Mouse (Mus musculus): ENCODE measurements around the gene Tmem240.

DNA sequence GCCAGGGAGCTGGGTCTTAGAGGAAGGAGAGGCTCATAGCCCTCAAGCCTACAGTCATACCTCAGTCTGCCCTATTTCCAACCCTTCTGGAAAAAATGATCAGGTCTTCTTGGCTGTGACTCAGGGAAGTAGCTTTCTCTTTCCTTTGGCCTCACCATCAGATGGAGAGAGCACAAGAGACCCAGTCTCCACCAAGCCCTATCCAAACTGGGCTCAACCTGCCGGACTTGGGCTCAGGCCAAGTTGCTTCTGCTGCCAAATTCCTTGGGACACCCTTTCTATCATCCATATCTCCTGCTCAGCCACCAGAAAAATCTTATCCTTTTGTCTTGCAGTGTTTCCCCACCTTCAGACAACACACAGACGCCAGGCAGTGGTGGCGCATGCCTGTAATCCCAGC, 41.3 kb downstream of the Tmem240 start:
- TF ChIP-seq CTCF (conservative IDR thresholded peaks at IDR 0.05; ENCODE audit: low read length) (no peak), NANOG (IDR thresholded peaks at IDR 0.05; ENCODE audit: borderline replicate concordance, low read length) (no peak), POU5F1 (IDR thresholded peaks at IDR 0.05; ENCODE audit: borderline replicate concordance, low read length) (no peak)

Data from E14TG2a.4 (cell line).